Mouse (Mus musculus): ENCODE measurements around the gene Itgb7.
"Not testable (repeated sequence)": the region's sequence is repeated elsewhere in the genome, so short reads cannot be mapped to it uniquely, and the experiment has no call there.

Gene Itgb7

DNA sequence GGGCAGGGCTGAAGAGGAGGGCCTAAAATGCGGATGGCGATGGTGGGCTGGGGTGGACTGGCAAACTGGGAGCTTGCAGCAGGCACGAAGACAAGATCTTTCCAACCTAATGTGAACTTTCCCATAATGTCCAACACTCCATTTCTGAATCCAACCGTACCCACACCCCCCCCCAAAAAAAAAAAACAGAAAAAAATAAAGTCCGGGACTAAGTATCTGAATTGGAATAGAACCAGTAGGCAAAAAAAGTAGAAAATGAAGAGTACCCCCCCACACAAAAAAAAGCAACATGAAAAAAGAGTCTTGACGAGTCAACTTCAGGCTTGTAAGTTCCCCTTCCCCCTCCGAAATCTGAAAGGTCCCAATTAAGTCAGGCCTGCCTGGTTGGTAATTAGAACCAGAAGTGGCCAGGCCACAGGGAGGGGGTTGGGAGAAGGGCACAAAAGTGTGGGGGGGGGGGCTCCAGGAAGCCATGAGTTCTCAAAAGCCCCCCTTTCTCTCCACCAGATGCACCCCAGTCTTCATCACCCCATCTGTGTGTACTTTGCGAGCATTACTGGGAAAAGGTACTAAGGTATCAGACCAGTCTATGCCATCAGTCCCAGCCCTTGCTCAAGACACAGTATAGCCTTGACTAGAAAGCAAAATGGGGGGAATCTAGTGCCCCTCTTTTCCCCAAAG lies 16.5 kb upstream of the Itgb7 start:
- DNase-seq: no peak

DNA sequence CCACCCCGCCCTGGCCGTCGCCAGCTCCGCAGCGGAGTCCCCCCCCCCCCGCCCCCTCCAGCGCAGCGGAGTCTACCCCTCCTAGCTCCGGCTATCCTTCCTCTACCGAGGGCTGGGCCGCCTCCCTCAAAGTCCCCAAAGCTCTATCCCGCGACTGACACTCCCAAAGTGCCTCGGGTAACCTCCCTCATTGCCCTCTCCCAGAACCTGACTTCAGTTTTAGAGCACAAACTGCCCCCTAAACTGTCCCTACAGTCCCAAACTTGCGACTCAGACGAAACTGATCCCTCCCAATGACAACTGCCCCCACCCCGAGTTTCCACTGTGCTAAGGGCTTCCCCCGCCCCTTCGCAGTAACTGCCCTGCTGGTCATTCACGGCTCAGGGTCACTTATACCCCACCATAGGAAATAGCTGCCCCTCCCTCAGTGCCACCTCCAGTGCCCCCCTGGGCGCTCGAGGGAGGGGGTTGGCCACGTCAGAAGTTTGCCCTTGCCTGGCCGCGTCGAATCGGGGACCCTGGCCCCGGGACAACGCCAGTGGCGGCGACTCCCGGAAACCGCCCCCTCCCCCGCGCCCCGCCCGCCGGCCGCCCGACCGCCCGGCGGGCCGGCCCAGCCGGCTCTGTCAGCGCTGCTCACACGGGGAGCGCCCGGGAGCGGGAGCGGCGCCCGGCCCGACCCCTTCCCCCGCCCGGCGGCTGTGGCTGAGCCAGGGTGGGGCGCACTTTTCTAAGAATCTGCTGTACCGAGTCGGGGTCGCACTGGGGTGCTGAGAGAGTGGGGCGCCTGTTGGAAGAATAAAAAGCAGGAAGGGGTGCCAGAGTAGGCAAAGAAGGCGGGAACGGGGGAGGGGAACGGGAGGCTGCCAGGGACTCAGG lies 15.7 kb upstream of the Itgb7 start:
- peak; percentile 48 to 58 for DNase-seq

DNA sequence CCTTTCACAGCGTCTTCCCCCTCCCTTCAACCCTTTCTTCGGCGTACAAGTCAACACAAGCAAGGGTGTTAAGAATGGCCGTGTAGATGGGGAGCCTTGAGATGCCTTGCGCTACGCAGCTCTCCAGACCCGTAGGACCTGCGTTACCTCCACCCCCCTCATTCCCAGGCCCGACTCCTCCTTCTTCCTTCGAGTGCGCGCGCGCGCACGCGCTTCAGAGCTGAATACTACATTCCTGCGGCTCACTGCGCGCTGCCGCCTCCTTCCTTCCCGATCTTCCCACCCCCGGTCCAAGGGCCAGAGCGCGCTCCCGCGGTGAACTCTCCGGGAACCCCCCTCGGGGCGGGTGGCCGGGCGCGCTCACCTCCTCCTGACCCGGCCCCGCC lies 15.1 kb upstream of the Itgb7 start:
- peak; percentile 69 to 73 for DNase-seq

GRCm38 (mm10) chr15:102245891-102246741 lies 14.4 kb upstream of the Itgb7 start:
- DNase-seq: peak; percentile 65 to 73

- no peak for DNase-seq
These were observed 13.7 kb upstream of the Itgb7 start for GRCm38 (mm10) chr15:102245461-102245881.

DNA sequence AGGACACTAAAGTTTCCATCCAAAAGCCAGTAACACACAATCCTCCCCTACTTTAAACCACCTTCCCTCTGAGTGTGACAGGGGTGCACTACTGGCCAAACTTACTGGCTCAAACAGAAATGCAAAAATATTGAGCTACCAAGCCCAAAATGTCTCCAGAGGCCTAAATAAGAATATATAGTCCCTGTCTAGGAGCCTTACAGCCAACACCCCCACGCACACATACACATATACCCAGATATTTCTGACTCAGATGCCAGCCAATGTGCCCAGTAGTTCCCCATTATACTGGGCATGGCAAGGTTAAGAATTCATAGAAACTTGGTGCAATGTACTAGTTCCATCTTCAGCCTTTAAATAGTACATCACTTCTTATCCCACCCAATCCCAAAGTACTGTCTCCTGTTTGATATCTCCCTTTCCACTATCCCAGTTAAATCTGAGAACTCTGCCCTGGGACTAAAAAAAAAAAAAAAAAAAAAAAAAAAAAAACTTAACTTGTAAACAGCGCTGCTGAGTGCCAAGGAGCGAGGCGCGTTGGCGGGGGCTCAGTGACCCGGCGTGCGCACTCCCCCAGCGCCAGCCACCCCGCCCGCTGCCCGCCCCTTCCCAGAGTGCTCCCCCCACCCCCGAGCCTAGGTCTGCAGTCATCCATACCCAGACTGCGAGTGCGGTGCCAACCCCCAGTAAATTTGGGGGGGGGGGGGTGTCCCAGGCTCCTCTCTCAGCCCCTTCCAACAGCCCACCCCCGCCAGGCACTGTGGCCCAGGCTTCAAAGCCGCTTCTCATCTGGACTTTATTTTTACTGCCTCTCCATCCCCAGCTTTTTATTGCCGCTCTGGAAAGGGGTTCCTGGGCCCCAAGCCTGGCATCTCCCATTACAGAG lies 12.8 kb upstream of the Itgb7 start:
- DNase-seq: no peak

DNA sequence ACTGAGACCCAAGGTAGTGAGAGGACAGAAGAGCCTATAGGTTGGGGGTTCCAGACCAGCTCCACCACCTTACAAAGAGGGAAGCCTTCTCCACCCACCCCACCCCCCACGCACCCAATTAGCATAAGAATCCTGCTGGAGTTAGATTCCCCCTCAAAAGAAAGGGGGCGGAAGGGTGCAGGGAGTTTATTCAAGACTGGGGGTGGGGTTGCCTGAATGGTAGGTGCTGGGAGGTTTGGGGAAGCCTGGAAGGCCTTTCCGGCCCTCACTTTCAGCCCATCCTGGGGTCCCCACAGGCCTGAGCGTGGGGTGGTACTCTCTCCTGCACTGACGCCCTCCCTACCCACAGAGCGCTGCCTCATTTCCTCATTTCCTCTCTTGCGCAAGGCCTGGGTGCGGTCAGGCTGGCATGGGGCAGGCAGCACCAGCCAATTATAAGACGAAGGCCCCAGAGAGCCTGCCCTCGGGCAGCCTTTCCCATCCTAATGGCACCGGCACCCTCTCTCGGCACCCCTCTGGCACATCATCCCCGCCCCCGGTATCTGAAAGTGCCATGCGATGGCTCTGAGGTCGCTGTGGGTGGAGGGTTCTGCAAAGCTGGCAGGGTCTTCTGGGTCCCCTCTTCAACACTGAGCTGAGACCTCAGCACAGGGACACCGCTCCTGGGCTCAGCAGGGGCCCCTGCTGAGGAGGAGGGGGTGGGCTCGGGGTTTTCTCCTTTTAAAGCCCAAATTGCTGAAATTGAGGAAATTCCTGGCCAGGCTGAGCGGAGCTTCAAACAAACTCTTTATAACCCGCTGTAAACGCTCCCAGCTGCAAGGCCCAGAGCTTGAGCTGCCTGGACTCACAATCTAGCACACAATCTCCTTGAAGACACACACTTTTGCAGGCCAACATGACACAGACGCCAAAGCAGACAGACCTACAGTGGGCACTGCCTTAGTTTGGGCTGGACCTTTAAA lies 11.8 kb upstream of the Itgb7 start:
- no peak for DNase-seq

DNA sequence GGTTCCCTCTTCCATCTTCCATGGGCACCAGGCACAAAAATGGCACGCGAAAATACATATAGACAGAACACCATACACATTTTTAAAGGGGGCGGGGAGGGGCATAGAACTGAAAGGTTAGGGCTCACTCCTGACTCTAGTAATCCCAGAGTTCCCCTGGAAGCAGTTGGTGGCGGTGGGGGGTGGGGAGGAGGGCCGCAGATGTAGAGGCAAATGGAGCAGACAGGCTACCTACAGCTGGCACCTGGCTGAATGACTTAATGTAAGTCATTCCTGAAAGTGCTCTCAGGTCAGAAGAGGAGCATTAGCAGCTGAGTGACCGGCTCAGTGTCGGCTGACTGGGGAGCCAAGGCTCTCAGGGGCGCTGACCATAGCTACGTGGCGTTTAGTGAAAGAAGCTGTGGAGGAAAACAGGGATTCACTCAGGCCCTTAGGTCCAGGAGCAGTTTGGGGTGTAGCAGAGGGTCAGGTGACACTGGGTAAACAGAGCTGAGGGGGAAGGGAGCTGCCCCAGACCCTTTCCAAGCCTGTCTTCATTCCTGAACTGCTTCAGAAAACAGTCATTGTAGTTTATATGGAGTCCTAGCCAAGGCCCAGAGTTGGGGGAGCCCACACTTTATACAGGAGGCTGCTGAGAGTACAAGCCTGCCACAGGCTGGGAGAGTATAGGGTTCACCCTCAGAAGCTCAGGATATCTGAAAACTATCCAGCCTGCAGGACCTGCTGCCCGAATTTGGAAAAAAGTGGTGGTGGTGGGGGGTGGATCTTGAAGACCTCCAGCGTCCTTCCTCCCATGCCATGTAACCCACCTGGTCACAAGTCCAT lies 10.9 kb upstream of the Itgb7 start:
- no peak for DNase-seq

GRCm38 (mm10) chr15:102240607-102241006 lies 8.9 kb upstream of the Itgb7 start:
- DNase-seq: no peak

DNA sequence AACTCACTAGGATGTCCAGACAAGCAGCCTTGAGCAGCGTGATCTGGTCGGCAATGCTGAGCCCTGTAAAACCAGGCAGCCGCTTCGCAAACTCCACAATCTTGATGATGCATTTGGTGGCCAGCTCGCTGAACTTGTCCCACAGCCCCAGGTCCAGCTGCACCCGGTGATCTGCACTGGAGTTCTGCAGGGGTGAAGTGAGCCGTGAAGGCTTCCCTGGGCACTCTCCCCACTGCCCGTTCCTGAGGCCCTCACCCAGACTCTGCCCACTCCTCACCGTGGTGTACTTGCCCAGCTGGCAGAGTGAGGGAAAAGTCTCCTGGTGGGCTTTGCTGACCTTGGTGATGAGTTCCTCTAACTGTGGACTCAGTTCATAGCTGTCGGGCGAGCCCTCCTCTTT lies 8.1 kb upstream of the Itgb7 start:
- DNase-seq: no peak

DNA sequence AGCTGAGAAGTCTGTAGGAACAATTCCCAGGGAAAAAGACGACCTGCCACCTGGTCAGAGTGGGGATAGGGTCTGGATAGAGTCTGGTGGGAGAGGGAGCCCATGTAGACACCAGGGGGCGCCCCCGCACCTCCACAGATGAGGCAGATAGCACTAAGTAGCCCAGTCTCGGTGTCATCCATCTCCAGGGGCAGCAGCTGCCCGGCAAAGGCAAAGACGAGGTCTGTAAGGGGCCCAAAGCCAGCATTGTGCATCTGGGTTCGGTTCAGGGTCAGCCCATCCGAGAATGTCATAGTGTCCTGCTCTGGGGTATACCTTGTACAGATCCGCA lies 7.5 kb upstream of the Itgb7 start:
- DNase-seq: peak; percentile 76 to 78

DNA sequence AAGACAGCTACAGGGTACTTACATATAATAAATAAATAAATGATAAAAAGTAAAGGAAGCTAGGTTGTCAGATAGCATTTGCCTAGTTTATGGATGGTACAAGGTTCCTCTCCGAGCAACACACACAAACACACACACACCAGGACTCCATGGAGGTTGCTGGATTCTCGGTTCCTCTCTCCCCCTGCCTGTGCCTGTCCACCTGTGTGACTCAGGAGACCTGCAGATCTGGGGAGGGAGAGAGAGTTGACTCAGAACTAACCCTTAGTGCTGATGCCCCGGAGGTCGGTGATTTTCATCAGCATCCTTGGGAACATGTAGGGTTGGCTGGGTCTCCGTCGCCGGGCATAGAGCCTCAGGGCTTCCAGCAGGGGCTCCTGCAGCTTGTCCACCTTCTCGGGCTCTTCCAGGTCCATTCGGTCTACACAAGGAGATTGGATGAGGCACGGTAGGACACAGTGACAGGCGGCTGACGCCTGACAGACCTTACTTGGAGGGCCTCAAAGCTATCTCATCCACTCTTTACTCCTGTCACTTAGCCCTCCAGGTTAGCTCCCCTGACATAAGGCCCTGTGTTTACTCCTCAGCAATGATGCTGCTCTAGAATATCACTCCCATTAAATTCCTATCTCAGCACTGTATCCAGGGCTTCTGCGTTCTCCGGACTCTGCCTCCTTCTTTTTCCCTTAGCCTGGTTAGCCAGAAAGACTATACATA lies 7.0 kb upstream of the Itgb7 start:
- no peak for DNase-seq

DNA sequence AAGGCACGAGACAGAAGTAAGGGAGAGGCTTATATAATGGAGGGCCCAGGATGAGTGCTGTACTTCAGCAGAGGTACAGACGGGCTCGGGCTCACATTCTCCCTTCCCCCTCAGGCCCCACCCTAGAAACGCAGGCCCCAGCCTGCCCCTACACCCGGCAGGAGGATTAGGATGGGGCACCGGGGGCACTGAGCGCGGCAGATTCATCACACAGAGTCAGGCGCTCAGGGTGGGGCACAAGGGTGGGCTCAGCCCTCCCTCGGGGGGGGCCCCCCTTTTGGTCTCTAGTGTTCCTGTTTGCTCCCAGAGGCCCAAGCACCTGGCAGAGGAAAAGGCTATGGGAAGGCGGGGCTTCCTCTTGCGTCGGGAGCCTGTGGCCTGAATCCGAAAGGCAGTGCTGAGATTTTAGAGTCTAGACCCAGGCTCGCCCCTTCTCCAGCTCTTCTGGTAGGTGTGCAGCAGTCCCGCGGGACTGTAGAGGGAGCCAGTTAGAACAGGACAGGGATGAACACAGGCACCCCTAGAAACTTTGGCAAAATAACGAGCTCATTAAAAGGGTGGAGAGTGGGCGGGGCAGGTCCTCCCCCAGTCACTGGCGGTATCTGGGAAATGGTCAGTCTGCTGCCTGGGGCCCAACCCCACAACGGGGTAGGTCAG lies 3.8 kb upstream of the Itgb7 start:
- peak; percentile 26 to 50 for DNase-seq

DNA sequence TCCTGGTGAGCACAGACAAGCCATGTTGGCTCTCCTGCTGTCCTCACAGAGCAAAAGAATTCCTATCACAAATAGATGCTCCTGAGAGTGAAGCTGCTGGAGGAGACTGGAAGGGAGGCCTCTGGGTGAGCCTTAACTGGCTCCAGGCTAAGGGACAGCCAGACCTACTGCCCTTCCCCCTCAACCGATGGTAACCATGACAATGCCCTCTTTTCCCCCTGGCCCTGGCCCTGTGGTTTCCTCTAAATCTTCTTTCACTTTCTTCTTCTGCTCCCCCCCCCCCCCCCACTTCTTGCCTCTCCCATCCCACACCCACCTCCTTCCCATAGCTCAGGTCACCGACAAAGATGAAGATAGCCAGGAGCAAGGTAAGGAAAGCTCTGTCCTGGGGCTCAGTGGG lies 2.2 kb upstream of the Itgb7 start:
- peak; percentile 39 to 53 for DNase-seq

DNA sequence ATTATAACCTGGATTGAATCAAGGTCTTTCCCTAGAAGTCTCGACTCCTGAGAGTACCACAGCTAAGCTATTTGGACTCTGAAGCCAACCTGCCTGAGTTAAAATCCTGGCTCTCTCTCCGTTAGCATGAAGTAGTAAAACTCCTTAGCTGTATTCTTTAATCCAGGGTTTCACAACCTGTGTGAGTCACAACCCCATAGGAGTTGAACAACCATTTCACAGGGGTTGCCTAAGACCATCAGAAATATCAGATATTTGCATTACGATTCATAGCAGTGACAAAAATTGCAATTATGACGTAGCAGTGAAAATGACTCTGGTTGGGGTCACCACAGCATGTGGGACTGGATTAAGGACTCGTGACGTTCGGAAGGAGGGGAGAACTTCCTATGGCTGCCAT lies 1.0 kb upstream of the Itgb7 start:
- DNase-seq: no peak

GRCm38 (mm10) chr15:102230408-102231321 lies 1.1 kb downstream of the Itgb7 start:
- no peak for DNase-seq

DNA sequence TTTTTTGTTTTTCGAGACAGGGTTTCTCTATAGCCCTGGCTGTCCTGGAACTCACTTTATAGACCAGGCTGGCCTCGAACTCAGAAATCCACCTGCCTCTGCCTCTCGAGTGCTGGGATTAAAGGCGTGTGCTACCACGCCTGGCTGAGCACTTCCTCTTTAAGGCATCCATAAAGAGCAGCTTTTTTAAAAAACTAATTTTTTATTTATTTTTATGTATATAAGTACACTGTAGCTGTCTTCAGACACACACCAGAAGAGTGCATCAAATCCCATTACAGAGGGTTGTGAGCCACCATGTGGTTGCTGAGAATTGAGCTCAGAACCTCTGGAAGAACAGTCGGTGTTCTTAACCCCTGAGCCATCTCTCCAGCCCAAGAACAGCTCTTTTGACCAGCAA lies 6.1 kb downstream of the Itgb7 start:
- not testable (repeated sequence) for DNase-seq
